Mouse (Mus musculus): ENCODE data around the gene H2-Eb2. TPM values are rescaled to one million over a fixed set of nuclear protein-coding genes. Genes with fewer than 3 reads are reported as not detected.

The H2-Eb2 gene
- total and polyA plus RNA-seq, 2 experiments from 2014 or later = 0.04 TPM; not detected in 1

DNA sequence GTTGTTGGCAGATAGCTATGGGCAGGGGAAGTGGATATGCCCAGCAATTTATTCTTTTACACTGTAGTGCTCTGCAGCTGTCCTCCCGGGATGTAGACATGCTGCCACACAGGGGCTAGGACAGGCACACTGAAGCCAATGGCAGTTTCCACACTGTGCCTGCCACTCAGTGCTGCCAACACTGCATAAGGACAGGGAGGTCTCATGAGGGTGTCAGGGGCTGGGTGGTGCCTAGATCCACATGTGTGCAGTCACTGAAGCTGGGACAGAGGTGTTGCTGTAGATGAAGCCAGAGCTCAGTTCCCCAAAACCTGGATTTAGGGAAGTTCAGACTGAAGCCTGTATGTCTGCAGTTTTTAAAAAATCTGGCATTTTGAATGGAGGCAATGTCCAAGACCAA lies 13.3 kb upstream of the H2-Eb2 start:
- no peak for DNase-seq
- no peak overlapping the region for H3K4me3 ChIP-seq (ENCODE audit: low read depth, low read length)
- WGBS = 83% methylated on average over 1 of the region's 1 CpGs
- H3K27me3 ChIP-seq (ENCODE audit: insufficient read depth, low read length) = no peaks in the 10 kb centered on the region
- no peak for ATAC-seq
- no peaks in the 10 kb centered on the region for H3K9me3 ChIP-seq (ENCODE audit: low read length)
- no peak overlapping the region for H3K27ac ChIP-seq (ENCODE audit: low read depth, low read length)
- no peaks in the 10 kb centered on the region for H3K4me1 ChIP-seq (ENCODE audit: insufficient read depth)
- no peaks in the 10 kb centered on the region for H3K36me3 ChIP-seq (ENCODE audit: insufficient read depth)
- H3K4me2 ChIP-seq (ENCODE audit: low read depth) = no peak overlapping the region
- no peak overlapping the region for H3K9ac ChIP-seq
- TF ChIP-seq CTCF (IDR thresholded peaks at IDR 0.05; ENCODE audit: low read depth) = no peak

DNA sequence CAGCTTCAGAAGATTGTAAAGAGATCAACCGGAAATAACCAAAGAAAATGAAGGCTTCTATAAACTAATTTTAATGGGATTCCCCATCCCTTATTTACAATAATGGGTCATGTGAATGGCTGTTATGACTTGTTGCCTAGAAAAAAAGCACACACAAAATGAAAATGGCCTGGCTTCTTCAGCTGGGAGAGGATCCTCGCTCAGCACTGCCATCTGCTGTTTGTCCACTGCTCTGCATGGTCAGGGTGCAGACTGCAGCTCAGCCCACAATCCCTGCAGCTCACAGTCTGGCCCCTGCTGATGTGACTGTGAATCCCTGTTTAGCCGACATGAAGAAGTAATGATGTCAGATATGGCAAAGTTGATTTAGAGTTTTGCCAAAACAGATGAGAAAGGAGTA lies 12.1 kb upstream of the H2-Eb2 start:
- DNase-seq (peak; percentile 81), ATAC-seq (peak; percentile 76)
- WGBS = 35% methylated on average over 3 of the region's 3 CpGs
- no peak overlapping the region for H3K27ac ChIP-seq (ENCODE audit: low read depth, low read length)
- no peaks in the 10 kb centered on the region for H3K36me3 ChIP-seq (ENCODE audit: insufficient read depth)
- no peak overlapping the region for H3K4me3 ChIP-seq (ENCODE audit: low read depth, low read length)
- H3K4me1 ChIP-seq (ENCODE audit: insufficient read depth) = no peaks in the 10 kb centered on the region
- no peak overlapping the region for H3K4me2 ChIP-seq (ENCODE audit: low read depth)
- peak; percentile 91 for TF ChIP-seq CTCF (IDR thresholded peaks at IDR 0.05; ENCODE audit: low read depth)
- H3K27me3 ChIP-seq (ENCODE audit: insufficient read depth, low read length) = no peaks in the 10 kb centered on the region
- H3K9me3 ChIP-seq (ENCODE audit: low read length) = no peaks in the 10 kb centered on the region
- H3K9ac ChIP-seq = no peak overlapping the region

DNA sequence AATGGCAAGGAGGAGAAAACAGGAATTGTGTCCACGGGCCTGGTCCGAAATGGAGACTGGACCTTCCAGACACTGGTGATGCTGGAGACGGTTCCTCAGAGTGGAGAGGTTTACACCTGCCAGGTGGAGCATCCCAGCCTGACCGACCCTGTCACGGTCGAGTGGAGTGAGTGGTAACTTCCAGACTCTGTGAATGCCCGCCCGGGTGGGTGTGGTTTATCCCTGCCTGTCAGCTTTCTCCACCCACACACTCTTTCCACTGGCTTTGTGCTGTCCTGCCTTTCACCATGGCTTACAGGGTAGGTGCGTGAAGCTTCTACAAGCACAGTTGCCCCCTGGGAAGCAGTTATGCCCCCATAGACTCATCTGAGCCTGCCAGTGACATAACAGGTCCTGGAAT lies 11.2 kb upstream of the H2-Eb2 start:
- H3K36me3 ChIP-seq (ENCODE audit: insufficient read depth) = no peaks in the 10 kb centered on the region
- WGBS = 73% methylated on average over 9 of the region's 9 CpGs
- DNase-seq = no peak
- no peaks in the 10 kb centered on the region for H3K4me1 ChIP-seq (ENCODE audit: insufficient read depth)
- no peak for TF ChIP-seq CTCF (IDR thresholded peaks at IDR 0.05; ENCODE audit: low read depth)
- no peak for ATAC-seq
- no peak overlapping the region for H3K27ac ChIP-seq (ENCODE audit: low read depth, low read length)
- no peak overlapping the region for H3K4me2 ChIP-seq (ENCODE audit: low read depth)
- H3K4me3 ChIP-seq (ENCODE audit: low read depth, low read length) = no peak overlapping the region
- H3K9ac ChIP-seq = no peak overlapping the region
- no peaks in the 10 kb centered on the region for H3K27me3 ChIP-seq (ENCODE audit: insufficient read depth, low read length)
- H3K9me3 ChIP-seq (ENCODE audit: low read length) = no peaks in the 10 kb centered on the region

DNA sequence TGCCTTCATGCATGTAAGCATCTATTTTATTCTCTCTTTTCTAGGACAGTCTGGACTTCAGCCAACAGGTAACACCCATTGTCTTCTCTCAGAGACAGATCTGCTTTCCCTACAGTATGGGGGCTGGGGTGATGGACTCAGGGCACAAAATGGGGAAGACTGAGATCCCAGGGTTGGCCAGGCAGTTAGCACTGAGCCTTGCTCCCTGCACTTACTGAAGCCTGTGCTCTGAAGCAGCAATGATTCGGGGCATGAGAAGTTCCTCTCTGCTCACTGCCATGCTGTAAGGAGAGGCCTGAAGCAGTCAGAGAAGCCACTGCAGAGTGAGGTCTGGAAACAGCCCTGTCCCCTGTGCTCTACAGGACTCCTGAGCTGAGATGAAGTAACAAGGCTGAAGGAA lies 10.0 kb upstream of the H2-Eb2 start:
- no peaks in the 10 kb centered on the region for H3K9me3 ChIP-seq (ENCODE audit: low read length)
- no peak for TF ChIP-seq CTCF (IDR thresholded peaks at IDR 0.05; ENCODE audit: low read depth)
- no peak overlapping the region for H3K4me2 ChIP-seq (ENCODE audit: low read depth)
- no peak for DNase-seq
- H3K27me3 ChIP-seq (ENCODE audit: insufficient read depth, low read length) = no peaks in the 10 kb centered on the region
- no peaks in the 10 kb centered on the region for H3K4me1 ChIP-seq (ENCODE audit: insufficient read depth)
- no peak overlapping the region for H3K9ac ChIP-seq
- no peak for ATAC-seq
- H3K36me3 ChIP-seq (ENCODE audit: insufficient read depth) = no peaks in the 10 kb centered on the region
- 76% methylated on average over 1 of the region's 1 CpGs for WGBS
- no peak overlapping the region for H3K27ac ChIP-seq (ENCODE audit: low read depth, low read length)
- no peak overlapping the region for H3K4me3 ChIP-seq (ENCODE audit: low read depth, low read length)

DNA sequence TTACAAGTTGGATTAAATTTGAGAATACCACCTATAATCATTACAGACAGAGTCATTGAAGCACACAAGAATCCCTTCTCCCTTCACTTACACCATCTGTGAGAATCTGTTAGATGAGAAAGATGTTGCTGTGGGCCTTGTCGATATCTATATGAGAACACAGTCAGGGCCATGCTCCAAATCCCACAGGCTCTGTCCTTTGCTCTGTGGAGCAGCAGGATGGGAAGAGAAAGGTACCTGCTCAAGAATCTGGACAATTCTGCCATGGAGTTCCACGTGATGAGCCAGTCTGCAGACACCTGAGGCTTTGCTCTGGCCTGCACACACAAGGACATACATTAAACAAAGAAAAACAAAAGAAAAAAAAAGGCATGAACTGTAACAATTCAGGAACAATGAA lies 8.8 kb upstream of the H2-Eb2 start:
- no peak overlapping the region for H3K4me2 ChIP-seq (ENCODE audit: low read depth)
- no peak overlapping the region for H3K9ac ChIP-seq
- H3K4me3 ChIP-seq (ENCODE audit: low read depth, low read length) = no peak overlapping the region
- H3K27ac ChIP-seq (ENCODE audit: low read depth, low read length) = no peak overlapping the region
- H3K27me3 ChIP-seq (ENCODE audit: insufficient read depth, low read length) = no peaks in the 10 kb centered on the region
- no peak for TF ChIP-seq CTCF (IDR thresholded peaks at IDR 0.05; ENCODE audit: low read depth)
- H3K4me1 ChIP-seq (ENCODE audit: insufficient read depth) = no peaks in the 10 kb centered on the region
- DNase-seq = no peak
- no peak for ATAC-seq
- H3K9me3 ChIP-seq (ENCODE audit: low read length) = no peaks in the 10 kb centered on the region
- WGBS = 72% methylated on average over 2 of the region's 2 CpGs
- H3K36me3 ChIP-seq (ENCODE audit: insufficient read depth) = no peaks in the 10 kb centered on the region

DNA sequence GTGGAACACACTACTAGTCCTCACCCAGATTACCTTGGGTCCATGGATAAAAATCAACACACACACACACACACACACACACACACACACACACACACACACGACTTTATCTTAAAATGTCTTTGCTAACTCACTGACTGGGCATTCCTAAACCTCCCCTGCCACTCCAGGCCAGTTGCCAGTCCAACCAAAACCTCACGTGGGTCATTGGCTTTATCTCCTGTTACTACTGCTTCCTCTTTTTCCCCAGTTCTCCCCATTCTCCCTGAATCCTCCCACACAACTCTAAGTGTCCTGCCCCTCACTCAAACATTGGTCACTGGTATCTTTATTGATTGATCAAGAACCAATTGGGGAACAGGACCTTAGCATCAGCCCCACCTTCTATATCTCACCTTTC lies 8.2 kb upstream of the H2-Eb2 start:
- H3K4me1 ChIP-seq (ENCODE audit: insufficient read depth) = no peaks in the 10 kb centered on the region
- no peak overlapping the region for H3K4me3 ChIP-seq (ENCODE audit: low read depth, low read length)
- H3K9ac ChIP-seq = no peak overlapping the region
- no peaks in the 10 kb centered on the region for H3K9me3 ChIP-seq (ENCODE audit: low read length)
- no peaks in the 10 kb centered on the region for H3K36me3 ChIP-seq (ENCODE audit: insufficient read depth)
- no peaks in the 10 kb centered on the region for H3K27me3 ChIP-seq (ENCODE audit: insufficient read depth, low read length)
- no peak for TF ChIP-seq CTCF (IDR thresholded peaks at IDR 0.05; ENCODE audit: low read depth)
- ATAC-seq (no peak), DNase-seq (no peak)
- 49% methylated on average over 2 of the region's 2 CpGs for WGBS
- no peak overlapping the region for H3K4me2 ChIP-seq (ENCODE audit: low read depth)
- no peak overlapping the region for H3K27ac ChIP-seq (ENCODE audit: low read depth, low read length)

DNA sequence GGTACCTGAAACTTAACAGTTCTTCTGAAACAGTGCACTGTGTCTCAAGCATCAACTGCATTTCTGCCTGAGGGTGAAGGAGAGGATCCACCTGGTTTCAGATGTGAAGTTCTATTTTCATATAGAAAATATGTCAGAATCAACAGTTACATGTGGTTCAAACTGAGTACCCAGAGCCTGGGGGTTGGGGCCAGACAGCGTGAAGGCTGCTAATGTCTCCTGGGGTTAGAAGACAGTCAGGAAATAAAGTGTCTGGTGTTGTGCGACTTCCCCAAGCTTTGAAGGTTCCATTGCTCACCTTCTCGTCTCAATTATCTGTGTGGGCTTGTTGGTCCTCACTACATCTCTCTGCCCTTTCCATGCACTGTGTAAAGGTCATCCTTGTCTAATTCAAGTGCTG lies 908 bp downstream of the H2-Eb2 start:
- H3K27me3 ChIP-seq (ENCODE audit: insufficient read depth, low read length) = no peaks in the 10 kb centered on the region
- no peak for ATAC-seq
- H3K4me2 ChIP-seq (ENCODE audit: low read depth) = no peak overlapping the region
- no peaks in the 10 kb centered on the region for H3K9me3 ChIP-seq (ENCODE audit: low read length)
- no peak for DNase-seq
- no peaks in the 10 kb centered on the region for H3K36me3 ChIP-seq (ENCODE audit: insufficient read depth)
- H3K27ac ChIP-seq (ENCODE audit: low read depth, low read length) = no peak overlapping the region
- no peaks in the 10 kb centered on the region for H3K4me1 ChIP-seq (ENCODE audit: insufficient read depth)
- WGBS = 84% methylated on average over 3 of the region's 3 CpGs
- no peak overlapping the region for H3K9ac ChIP-seq
- TF ChIP-seq CTCF (IDR thresholded peaks at IDR 0.05; ENCODE audit: low read depth) = no peak
- no peak overlapping the region for H3K4me3 ChIP-seq (ENCODE audit: low read depth, low read length)

DNA sequence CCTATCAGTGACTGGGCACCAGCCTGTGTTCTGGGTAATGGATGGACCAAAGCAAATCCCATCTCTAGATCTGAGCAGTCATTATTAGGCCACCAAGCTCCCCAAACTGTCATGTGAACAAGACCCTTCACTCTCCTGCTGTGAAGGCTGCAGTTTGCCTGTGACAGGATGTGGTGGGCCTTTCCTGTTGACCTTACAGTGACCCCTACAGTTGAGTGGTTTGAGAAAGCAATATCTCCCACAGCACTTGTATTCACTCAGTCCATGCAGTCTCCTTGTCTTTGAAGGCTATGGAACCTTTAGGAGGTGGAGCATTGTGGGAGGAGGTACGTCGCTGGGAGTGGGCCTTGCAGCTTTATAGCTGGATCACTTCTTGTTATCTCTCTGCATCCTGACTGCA lies 4.3 kb downstream of the H2-Eb2 start:
- Histone ChIP-seq H3K4me1 (ENCODE audit: insufficient read depth) (no peaks in the 10 kb centered on the region), H3K27ac (ENCODE audit: low read depth, low read length) (no peak overlapping the region), H3K27me3 (ENCODE audit: insufficient read depth, low read length) (no peaks in the 10 kb centered on the region), H3K36me3 (ENCODE audit: insufficient read depth) (no peaks in the 10 kb centered on the region), H3K4me2 (ENCODE audit: low read depth) (no peak overlapping the region), H3K9me3 (ENCODE audit: low read length) (no peaks in the 10 kb centered on the region), H3K9ac (no peak overlapping the region), H3K4me3 (ENCODE audit: low read depth, low read length) (no peak overlapping the region)
- WGBS = 81% methylated on average over 2 of the region's 2 CpGs
- no peak for ATAC-seq
- TF ChIP-seq CTCF (IDR thresholded peaks at IDR 0.05; ENCODE audit: low read depth) = no peak
- DNase-seq = no peak

All from forebrain, postnatal 0 days (tissue).